ENCODE assay signal across 10 mouse cellular contexts in genomic region chr1:59789741-59790140, GRCm38 (mm10). TPM values are rescaled to one million over a fixed set of nuclear protein-coding genes. Genes with fewer than 3 reads are reported as not detected.
DNase-seq lines count a peak whose midpoint lies in the region; TF ChIP-seq lines count a peak whose summit lies in the region.
"Had no signal": no experiment of that assay in that cellular context is flagged by ENCODE, and none has a peak within 500 bp of the region (broad histone marks: within the 10 kb centered on the region; RNA-seq: fewer than 3 reads in every experiment).

No protein-coding gene starts in this region.

- DNase-seq in cerebellum, adult 11-12 months = peak; percentile 15
- no peak for DNase-seq in cerebellum, adult 8-10 months
- no peak for DNase-seq in layer of hippocampus, adult 2 months (ENCODE audit: low spot score in 2 of 2)
- no peak for DNase-seq in layer of hippocampus, adult 8-10 months (ENCODE audit: low spot score in 2 of 2)
- DNase-seq in right cerebral cortex, postnatal 14 days = peak; percentile 15
- DNase-seq in right cerebral cortex, postnatal 25 days = no peak
- no peak for DNase-seq in adrenal gland, adult 18-20 months (ENCODE audit: low spot score in 2 of 2)
- no peak for DNase-seq in thymus, adult 2 months

- TF ChIP-seq CTCF in layer of hippocampus, adult 2 months (conservative IDR thresholded peaks at IDR 0.05) = no peak; the same call in 1 of the 2 replicates
- TF ChIP-seq CTCF in thymus, adult 2 months (IDR thresholded peaks at IDR 0.05; ENCODE audit: borderline replicate concordance, control insufficient read depth, extremely low read depth, insufficient read depth, low read length, poor library complexity) = no peak

- H3K4me1 ChIP-seq in thymus, adult 2 months (replicated peaks; ENCODE audit: control insufficient read depth, insufficient read depth, low read length) = no peaks in the 10 kb centered on the region
- H3K4me1 ChIP-seq: embryonic facial prominence, embryonic 13.5 days; stomach, embryonic 15.5 days had no signal

- H3K27me3 ChIP-seq in thymus, adult 2 months (ENCODE audit: control insufficient read depth, insufficient read depth, low read length) = no peaks in the 10 kb centered on the region
- H3K27me3 ChIP-seq: embryonic facial prominence, embryonic 13.5 days; stomach, embryonic 15.5 days had no signal

- H3K4me3 ChIP-seq in layer of hippocampus, adult 2 months = no peak overlapping the region
- no peak overlapping the region for H3K4me3 ChIP-seq in thymus, adult 2 months (ENCODE audit: control insufficient read depth, insufficient read depth, low read length)
- H3K4me3 ChIP-seq: embryonic facial prominence, embryonic 13.5 days; stomach, embryonic 15.5 days had no signal

- no peaks in the 10 kb centered on the region for H3K36me3 ChIP-seq in thymus, adult 2 months (ENCODE audit: control insufficient read depth, insufficient read depth, low read length)
- H3K36me3 ChIP-seq: embryonic facial prominence, embryonic 13.5 days; stomach, embryonic 15.5 days had no signal

- 91% methylated on average over 5 of the region's 5 CpGs for WGBS in thymus, adult 2 months

- no peak for TF ChIP-seq POLR2A in thymus, adult 2 months (IDR thresholded peaks at IDR 0.05; ENCODE audit: control insufficient read depth, extremely low read depth, insufficient read depth, low read length, poor library complexity)

- H3K27ac ChIP-seq in layer of hippocampus, adult 2 months = peak overlapping the region; percentile 52
- H3K27ac ChIP-seq in thymus, adult 2 months (ENCODE audit: control insufficient read depth, insufficient read depth, low read length) = no peak overlapping the region
- H3K27ac ChIP-seq: embryonic facial prominence, embryonic 13.5 days; stomach, embryonic 15.5 days had no signal

RNA-seq across cellular contexts. Expression of gene Bmpr2, which starts 26.5 kb away (rescaled TPM):
- total RNA-seq in layer of hippocampus, adult 2 months (2021) = 10 to 100 TPM; 90.3 to 91.2 TPM
- 10 to 100 TPM; 87.7 to 93.2 (median 90.8) TPM for total RNA-seq in layer of hippocampus, adult 8-10 months (2022)
- total RNA-seq in adrenal gland, adult 18-20 months (2021) = 10 to 100 TPM; 43.7 to 72.9 TPM
- polyA plus RNA-seq in thymus, adult 2 months (2012; rRNA removed) = 2.1 and 2.4 TPM in 2 replicates

Comparison
In these comparisons a context has a peak if more than half of its experiments do, and no peak if none do; other contexts are left out.
1. DNase-seq: peak in cerebellum, adult 11-12 months (single experiment) and right cerebral cortex, postnatal 14 days (single experiment); none in cerebellum, adult 8-10 months (single experiment), layer of hippocampus, adult 2 months (0 of 2), layer of hippocampus, adult 8-10 months (0 of 2), right cerebral cortex, postnatal 25 days (single experiment), adrenal gland, adult 18-20 months (0 of 2) and thymus, adult 2 months (single experiment).